Mouse (Mus musculus) ZHBTc4 (cell line): ENCODE measurements at regions not wholly inside any gene's neighbourhood (a gene's known extent, or its start where the extent isn't known, plus 50 kb on each side); places are given as distances from the start of the nearest gene placed in this dataset.

ENCODE experiments used
- DNase-seq: peaks from one replicate; pipeline ENCODE4 v3.0.0-alpha.2; 2011; ENCODE audit warnings: low read depth, low spot score

- DNase-seq: no peak
These were observed 90.9 kb upstream of the Cdkn2b start for GRCm38 (mm10) chr4:89401696-89402095.

DNA sequence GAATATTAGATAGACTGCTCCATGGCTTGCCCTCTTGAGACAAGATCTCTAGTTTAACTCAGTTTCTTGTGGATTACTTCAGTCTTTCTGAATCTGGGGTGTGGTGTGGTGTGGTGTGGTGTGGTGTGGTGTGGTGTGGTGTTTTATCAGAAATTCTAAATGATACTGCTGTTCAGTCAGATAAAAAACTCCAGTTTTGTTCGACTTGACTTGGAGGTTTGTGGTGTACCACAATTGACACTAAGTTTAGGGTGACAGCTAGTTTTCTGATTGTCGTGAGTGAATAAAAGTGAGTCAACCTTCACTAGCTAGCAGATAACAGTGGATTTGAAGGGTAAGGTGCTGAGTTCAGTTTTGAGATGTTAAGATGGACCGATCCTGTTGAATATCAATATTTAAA, 89.5 kb upstream of the Cdkn2b start:
- no peak for DNase-seq

DNA sequence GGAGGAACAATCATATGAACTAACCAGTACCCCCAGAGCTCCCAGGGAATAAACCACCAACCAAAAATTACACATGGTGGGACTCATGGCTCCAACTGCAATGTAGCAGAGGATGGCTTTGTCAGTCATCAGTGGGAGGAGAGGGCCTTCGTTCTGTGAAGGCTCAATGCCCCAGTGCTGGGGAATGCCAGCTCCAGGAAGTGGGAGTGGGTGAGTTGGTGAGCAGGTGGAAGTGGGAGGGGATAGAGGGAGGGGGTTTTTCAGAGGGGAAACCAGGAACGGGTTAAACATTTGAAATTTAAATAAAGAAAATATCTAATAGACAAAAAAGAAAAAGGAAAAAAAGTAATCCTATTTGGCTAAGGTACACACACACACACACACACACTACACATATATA, 88.4 kb upstream of the Cdkn2b start:
- DNase-seq: no peak

DNA sequence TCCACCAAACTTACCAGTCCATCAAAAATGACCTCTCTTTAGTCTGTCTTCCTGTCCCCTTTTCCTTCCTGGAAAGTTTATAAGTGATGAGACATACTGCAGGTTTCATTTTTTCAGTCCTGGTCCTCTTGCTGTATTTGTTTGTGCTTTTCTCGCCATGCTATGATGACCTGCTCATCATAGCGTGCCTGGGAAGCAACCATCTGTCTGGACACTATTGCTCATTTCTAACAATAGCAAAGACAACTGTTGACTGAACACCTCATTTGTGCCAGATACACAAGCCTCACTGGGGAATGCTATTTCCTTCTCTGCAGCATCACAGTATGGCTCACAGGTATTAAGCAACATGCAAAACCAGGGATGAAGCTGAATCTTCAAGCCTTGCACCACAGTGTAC, 85.2 kb upstream of the Cdkn2b start:
- no peak for DNase-seq

DNA sequence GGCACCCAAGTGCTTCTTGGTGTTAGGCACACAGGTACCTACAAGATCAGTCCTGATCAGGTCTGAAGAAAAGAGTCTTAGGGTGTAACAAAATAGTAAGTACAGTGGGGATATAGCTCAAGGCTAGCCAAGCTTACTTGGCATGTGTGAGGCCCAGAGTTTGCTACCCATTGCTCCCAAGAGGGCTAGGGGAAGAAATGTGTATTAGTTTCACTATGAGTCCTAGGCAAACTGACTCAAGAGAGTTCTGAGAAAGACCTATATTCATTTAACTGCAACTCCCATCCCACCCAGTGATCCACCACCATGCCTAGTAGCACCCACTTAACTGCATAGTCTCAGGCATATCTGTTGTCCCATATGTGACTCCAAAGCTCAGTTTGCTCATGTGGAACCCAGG, 84.5 kb upstream of the Cdkn2b start:
- DNase-seq: no peak

DNA sequence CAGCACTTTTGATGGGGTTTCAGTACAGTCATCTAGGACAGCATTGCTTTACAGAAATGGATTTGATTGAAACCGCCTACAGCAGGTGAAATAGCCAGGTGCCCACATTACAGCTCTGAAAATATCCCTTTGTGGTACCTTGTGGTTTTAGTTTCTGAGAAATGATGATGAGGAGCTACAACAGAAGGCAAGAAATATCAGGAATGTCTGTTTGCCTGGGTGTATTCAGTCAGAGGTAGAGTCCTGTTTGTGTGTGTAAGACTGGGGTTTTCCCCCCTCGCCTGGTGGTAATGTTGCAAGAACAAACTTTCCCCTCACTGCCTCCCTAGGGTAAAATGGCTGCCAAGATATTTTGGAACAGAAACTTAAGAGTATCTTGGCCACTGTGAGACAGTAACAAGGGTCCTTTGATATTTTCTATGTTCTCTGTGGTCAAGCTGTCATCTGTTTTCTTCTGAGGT, 82.4 kb upstream of the Cdkn2b start:
- DNase-seq: no peak

GRCm38 (mm10) chr4:89392791-89393190, 82.0 kb upstream of the Cdkn2b start:
- no peak for DNase-seq

DNA sequence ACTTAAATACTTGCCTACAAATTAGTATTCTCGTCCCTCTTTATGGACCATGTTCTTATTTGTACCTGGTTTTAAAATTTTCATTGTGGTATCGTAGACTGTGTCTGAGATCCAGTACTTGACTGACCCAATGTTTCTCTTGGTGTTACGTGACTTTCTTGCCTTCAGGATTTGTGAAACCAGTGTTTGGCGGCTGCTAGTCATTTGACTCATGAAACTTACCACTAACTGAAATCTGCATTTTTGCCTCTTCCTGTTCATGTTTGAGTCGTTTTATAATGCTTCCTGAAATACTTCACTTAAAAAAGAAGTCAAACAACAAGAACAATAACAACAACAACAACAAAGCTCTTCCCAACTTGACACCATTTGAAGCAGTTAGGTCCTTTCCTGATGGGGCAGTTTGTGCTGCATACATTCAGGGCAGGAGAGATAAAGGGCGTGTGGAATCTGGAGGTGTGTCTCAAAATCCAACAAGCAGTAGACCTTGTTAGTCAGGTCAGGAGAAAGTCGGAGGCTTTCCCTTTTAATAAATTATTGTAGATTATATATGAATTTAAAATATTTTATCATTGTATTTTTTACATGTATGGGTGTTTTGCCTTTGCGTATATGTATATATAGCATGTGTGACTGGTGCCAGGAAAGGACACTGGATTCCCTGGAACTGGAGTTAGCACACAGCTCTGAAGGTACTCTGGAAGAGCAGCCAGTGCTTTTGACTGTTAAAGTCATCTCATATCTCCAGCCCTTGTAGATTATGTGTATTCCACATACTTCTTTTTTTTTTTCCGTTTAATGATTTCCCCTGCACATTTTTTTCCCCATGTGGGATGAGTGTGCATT, 80.8 kb upstream of the Cdkn2b start:
- DNase-seq: no peak

DNA sequence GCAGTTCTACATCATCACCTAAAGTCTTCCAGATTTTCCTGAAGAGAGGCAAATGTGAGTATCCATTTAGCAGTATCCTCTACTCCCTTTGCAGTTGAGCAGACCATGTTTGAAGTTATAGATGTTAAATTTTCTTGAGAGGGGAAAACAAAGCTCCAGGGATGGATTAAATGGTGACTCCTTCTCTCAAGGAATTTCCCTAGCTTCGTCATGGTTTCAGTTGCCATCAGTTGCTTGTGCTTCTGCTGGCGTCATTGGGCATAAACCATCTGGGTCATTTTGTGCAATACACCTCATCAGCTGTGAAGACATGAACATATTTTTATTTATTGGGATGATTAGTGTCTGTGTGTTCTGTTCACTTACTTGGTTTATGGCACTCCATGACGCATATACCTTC, 72.7 kb upstream of the Cdkn2b start:
- DNase-seq: no peak

- DNase-seq: no peak
These were observed 71.7 kb upstream of the Cdkn2b start for GRCm38 (mm10) chr4:89382434-89382976.

DNA sequence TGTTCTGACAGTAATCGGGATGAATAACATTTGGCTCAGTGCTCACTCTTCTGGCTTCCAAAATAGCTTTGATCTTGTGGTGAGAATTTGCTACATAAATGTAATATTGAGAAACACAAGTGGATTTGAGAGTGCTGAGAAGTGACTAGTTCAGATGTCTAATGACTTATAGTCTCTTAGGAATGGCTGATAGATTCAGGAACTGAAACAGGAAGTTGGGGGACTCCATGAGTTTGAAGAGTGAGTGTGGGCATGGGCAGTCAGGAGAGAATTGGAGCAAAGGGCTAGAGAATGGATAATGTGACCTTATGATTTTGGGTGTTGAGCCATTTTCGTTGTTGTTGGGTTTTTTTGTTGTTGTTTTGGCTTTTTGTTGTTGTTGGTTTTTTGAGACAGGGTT, 70.9 kb upstream of the Cdkn2b start:
- no peak for DNase-seq

DNA sequence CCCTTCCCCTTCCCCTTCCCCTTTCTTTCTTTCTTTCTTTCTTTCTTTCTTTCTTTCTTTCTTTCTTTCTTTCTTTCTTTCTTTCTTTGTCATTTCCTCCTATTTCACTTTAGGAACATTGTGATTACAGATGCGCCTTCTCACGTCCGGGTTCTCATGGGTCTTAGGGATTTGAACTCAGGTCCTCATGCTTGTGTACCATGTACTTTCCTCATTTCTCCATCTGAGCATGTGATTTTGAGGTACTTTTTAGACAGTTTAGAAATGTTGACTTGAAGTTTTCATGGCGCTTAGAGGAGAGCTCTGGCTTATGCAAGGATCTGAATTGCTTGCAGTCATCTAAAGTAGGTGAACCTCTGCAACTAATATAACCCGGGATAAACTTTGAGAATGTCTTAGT, 70.2 kb upstream of the Cdkn2b start:
- DNase-seq: no peak

GRCm38 (mm10) chr4:89380330-89380945, 69.6 kb upstream of the Cdkn2b start:
- no peak for DNase-seq

DNA sequence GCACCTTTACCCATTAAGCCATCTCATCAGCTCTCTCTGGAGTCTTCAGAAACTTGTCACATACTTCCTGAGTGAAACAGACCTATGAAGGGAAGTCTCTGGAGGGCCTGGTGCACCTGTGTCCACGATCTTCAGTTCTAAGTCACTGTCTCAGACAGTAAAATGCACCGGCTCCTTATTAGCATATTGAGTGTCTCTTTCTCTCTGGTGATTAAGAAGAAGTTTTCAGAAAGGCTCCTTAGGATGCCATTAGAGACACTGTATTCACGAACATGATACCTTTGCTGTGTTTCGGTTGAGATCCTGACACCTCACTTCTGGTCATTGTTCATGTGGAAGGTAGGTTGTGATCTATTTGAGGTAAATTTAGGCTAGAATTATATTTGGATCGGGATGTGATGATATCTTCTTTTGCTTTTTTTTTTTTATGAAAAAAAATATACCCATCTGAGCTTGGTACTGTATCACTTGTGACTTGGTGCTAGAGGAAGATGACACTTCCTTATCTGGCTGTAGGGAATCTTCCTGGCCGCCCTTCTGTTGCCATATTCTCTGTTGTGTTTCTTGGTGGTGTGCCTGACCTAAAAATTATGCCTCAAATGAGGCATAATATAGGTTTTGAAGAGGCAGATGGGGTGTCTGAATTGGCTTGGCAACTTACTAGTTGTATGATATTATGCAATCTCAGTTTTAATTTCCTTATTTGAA, 68.9 kb upstream of the Cdkn2b start:
- no peak for DNase-seq

- DNase-seq: no peak
These were observed 61.8 kb upstream of the Cdkn2b start for GRCm38 (mm10) chr4:89372631-89373030.

DNA sequence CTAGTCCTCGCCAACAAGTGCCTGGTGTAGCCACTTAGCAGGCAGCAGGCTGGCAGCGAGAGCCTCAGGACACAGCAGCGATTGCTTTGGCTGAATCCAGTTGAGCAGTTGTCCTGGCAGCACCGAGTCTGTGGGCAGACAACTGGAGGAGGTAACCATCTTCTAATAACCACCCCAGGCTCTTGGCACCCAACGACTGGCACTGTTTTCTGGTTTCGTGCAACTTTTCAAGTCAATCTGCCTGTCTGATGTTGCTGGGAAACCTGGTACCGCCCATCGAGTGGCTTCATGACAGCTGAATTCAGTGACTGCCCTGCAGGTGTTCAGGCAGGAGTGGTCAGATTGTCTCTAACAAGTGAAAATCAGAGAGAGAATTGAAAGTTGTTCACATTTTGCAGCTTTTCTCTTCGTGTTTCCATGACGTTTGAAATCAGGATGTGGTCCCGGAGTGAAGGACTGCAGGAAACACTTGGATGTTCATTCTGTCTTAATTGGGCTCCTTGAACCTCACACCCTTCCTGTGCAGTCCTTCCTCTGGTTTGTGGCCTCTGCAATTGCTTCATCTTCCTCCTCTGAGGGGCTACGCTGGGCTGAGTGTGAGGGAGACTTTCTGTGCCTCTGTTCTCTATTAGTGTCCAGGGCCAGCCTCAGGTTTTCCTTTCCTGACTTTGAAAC, 58.1 kb upstream of the Cdkn2b start:
- DNase-seq: no peak

DNA sequence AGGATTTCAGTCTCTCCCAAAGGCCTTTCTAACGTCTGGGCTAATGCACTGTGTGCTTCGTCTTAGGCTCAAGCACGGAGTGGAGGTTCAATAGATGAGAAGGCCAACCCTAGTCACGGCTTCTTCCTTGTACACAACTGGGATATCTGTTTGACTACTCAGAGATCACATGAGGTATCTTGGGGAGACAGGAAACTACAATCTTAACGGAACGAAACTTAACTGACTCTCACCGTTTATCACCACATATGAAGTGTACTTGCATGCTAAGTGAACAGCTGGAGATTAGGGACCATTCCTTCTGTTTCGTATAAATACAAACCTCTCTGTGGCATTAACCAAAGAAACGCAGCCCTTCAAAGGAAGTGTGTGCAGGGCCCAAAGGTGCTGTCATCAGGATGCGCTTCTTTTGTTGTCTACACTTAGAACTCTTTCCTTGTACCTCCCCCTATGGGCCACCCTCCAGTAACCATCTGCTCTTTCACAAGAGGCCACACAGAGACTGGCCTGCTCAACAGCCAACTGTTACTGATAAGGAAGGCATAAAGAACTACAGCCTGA, 55.8 kb upstream of the Cdkn2b start:
- no peak for DNase-seq

GRCm38 (mm10) chr4:89365875-89366274, 55.0 kb upstream of the Cdkn2b start:
- DNase-seq: no peak

- no peak for DNase-seq
These were observed 52.4 kb upstream of the Cdkn2b start for GRCm38 (mm10) chr4:89363150-89363683.

- DNase-seq: no peak
These were observed 51.8 kb upstream of the Cdkn2b start for GRCm38 (mm10) chr4:89362650-89363049.

DNA sequence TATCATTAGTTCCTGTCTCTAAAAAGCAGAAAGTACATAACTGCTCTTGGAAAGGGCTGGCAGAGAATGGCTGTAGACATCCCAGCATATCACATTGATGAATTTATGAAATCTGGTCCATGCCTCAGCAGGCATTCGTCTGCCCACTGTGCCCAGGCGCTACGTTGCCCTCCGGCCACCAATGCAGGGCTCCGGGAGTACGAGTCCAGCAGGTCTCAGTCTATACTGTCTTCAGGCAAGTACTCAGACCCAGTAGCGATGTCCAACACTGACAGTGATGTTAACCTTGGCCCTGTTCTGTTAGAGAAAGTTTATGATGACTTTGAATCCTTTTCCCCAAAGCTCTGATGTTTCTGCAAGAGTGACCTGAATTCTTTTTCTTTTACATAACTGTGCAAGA, 50.5 kb upstream of the Cdkn2b start:
- DNase-seq: no peak
